Mouse (Mus musculus): Measurements from ENCODE around the gene Krt8. TPM values are rescaled to one million over a fixed set of nuclear protein-coding genes. Genes with fewer than 3 reads are reported as not detected.

Krt8 gene
- polyA plus RNA-seq, 1 experiment from 2014 or later, result 47.9 TPM

- no peaks in the 10 kb centered on the region for H3K9me3 ChIP-seq (replicated peaks; ENCODE audit: control insufficient read depth, low read length)
- 84% methylated on average over 9 of the region's 9 CpGs for WGBS
- H3K4me3 ChIP-seq (ENCODE audit: low read depth, low read length), result no peak within 1 kb of the TSS
- H3K9ac ChIP-seq (replicated peaks; ENCODE audit: low read length), result no peak within 1 kb of the TSS
- no peak for ATAC-seq (replicated peaks; ENCODE audit: insufficient number of reproducible peaks, low FRiP score, low TSS enrichment, low read depth)
- H3K27ac ChIP-seq (replicated peaks; ENCODE audit: low read depth, low read length), result no peak within 1 kb of the TSS
- H3K4me1 ChIP-seq (ENCODE audit: control insufficient read depth, insufficient read depth, low read length), result no peaks in the 10 kb centered on the region
- no peak for DNase-seq (ENCODE audit: low spot score)
- no peaks in the 10 kb centered on the region for H3K27me3 ChIP-seq (ENCODE audit: control insufficient read depth, insufficient read depth, low read length)
- no peaks in the 10 kb centered on the region for H3K36me3 ChIP-seq (replicated peaks; ENCODE audit: control insufficient read depth, insufficient read depth, low read depth, low read length)
- H3K4me2 ChIP-seq (ENCODE audit: low read depth, low read length), result no peak within 1 kb of the TSS
Measured at GRCm38 (mm10) chr15:101954187-101954586, 50.1 kb downstream of the Krt8 start, which contains the start of gene Krt78. Gene Krt78, minus strand, starts transcription at chr15:101954287.

GRCm38 (mm10) chr15:101952733-101953474, 51.4 kb downstream of the Krt8 start:
- H3K9ac ChIP-seq (replicated peaks; ENCODE audit: low read length), result no peak overlapping the region
- no peak overlapping the region for H3K4me3 ChIP-seq (ENCODE audit: low read depth, low read length)
- 84% methylated on average over 7 of the region's 7 CpGs for WGBS

More at GRCm38 (mm10) chr15:101952733-101953474, 51.4 kb downstream of the Krt8 start:
- ATAC-seq (replicated peaks; ENCODE audit: insufficient number of reproducible peaks, low FRiP score, low TSS enrichment, low read depth), result no peak
- DNase-seq (ENCODE audit: low spot score), result no peak
- Histone ChIP-seq H3K9me3 (replicated peaks; ENCODE audit: control insufficient read depth, low read length) (no peaks in the 10 kb centered on the region), H3K27ac (replicated peaks; ENCODE audit: low read depth, low read length) (no peak overlapping the region), H3K4me2 (ENCODE audit: low read depth, low read length) (no peak overlapping the region), H3K27me3 (ENCODE audit: control insufficient read depth, insufficient read depth, low read length) (no peaks in the 10 kb centered on the region), H3K36me3 (replicated peaks; ENCODE audit: control insufficient read depth, insufficient read depth, low read depth, low read length) (no peaks in the 10 kb centered on the region), H3K4me1 (ENCODE audit: control insufficient read depth, insufficient read depth, low read length) (no peaks in the 10 kb centered on the region)

Other genes starting within 250 kb of the Krt8 start
- gene Krt72, start 218.0 kb downstream of the Krt8 start, polyA plus RNA-seq (2014; fragmentation: Nextera tagmentation; extraction: Ambion mirVana), result not detected in 2 replicates
- gene Krt73, start 202.1 kb downstream of the Krt8 start, polyA plus RNA-seq (2014; fragmentation: Nextera tagmentation; extraction: Ambion mirVana), result not detected in 2 replicates
- gene Krt2, start 186.3 kb downstream of the Krt8 start, polyA plus RNA-seq (2014; fragmentation: Nextera tagmentation; extraction: Ambion mirVana), result not detected in 2 replicates
- 1.3 and 1.7 TPM in 2 replicates for gene Krt1, start 153.7 kb downstream of the Krt8 start, polyA plus RNA-seq (2014; fragmentation: Nextera tagmentation; extraction: Ambion mirVana)
- not detected in 2 replicates for gene Krt77, start 134.8 kb downstream of the Krt8 start, polyA plus RNA-seq (2014; fragmentation: Nextera tagmentation; extraction: Ambion mirVana)
- not detected in 2 replicates for gene Krt76, start 111.6 kb downstream of the Krt8 start, polyA plus RNA-seq (2014; fragmentation: Nextera tagmentation; extraction: Ambion mirVana)
- not detected in 2 replicates for gene Krt4, start 79.7 kb downstream of the Krt8 start, polyA plus RNA-seq (2014; fragmentation: Nextera tagmentation; extraction: Ambion mirVana)
- 0.35 TPM in 1 of 2 replicates, not detected in the other for gene Krt79, start 64.2 kb downstream of the Krt8 start, polyA plus RNA-seq (2014; fragmentation: Nextera tagmentation; extraction: Ambion mirVana)
- 0.10 TPM in 1 of 2 replicates, not detected in the other for gene Krt78, start 50.2 kb downstream of the Krt8 start, polyA plus RNA-seq (2014; fragmentation: Nextera tagmentation; extraction: Ambion mirVana)
- 57.9 and 75.1 TPM in 2 replicates for gene Krt18, start 23.7 kb upstream of the Krt8 start, polyA plus RNA-seq (2014; fragmentation: Nextera tagmentation; extraction: Ambion mirVana)
- 121 and 130 TPM in 2 replicates for gene Eif4b, start 69.3 kb upstream of the Krt8 start, polyA plus RNA-seq (2014; fragmentation: Nextera tagmentation; extraction: Ambion mirVana)
- 14.0 and 14.4 TPM in 2 replicates for gene Tns2, start 95.9 kb upstream of the Krt8 start, polyA plus RNA-seq (2014; fragmentation: Nextera tagmentation; extraction: Ambion mirVana)
- gene Spryd3, start 131.8 kb upstream of the Krt8 start, polyA plus RNA-seq (2014; fragmentation: Nextera tagmentation; extraction: Ambion mirVana), result 8.2 and 9.3 TPM in 2 replicates
- 0.70 TPM in 1 of 2 replicates, not detected in the other for gene Igfbp6, start 139.9 kb upstream of the Krt8 start, polyA plus RNA-seq (2014; fragmentation: Nextera tagmentation; extraction: Ambion mirVana)
- 0.10 TPM in 1 of 2 replicates, not detected in the other for gene Soat2, start 146.0 kb upstream of the Krt8 start, polyA plus RNA-seq (2014; fragmentation: Nextera tagmentation; extraction: Ambion mirVana)
- gene Zfp740, start 198.8 kb upstream of the Krt8 start, polyA plus RNA-seq (2014; fragmentation: Nextera tagmentation; extraction: Ambion mirVana), result 68.1 and 68.9 TPM in 2 replicates
- gene Csad, start 200.2 kb upstream of the Krt8 start, polyA plus RNA-seq (2014; fragmentation: Nextera tagmentation; extraction: Ambion mirVana), result 31.9 and 34.6 TPM in 2 replicates
- 1.3 and 2.7 TPM in 2 replicates for gene Itgb7, start 227.5 kb upstream of the Krt8 start, polyA plus RNA-seq (2014; fragmentation: Nextera tagmentation; extraction: Ambion mirVana)

All from embryonic facial prominence, embryonic 11.5 days (tissue).